Mouse (Mus musculus) retina, postnatal 7 days (tissue): ENCODE data around the gene Surf2.

Experiments used
- DNase-seq: peaks from one replicate; pipeline ENCODE4 v3.0.0-alpha.2; 2012; ENCODE audit warnings: low read depth, low spot score

The Surf2 gene

DNA sequence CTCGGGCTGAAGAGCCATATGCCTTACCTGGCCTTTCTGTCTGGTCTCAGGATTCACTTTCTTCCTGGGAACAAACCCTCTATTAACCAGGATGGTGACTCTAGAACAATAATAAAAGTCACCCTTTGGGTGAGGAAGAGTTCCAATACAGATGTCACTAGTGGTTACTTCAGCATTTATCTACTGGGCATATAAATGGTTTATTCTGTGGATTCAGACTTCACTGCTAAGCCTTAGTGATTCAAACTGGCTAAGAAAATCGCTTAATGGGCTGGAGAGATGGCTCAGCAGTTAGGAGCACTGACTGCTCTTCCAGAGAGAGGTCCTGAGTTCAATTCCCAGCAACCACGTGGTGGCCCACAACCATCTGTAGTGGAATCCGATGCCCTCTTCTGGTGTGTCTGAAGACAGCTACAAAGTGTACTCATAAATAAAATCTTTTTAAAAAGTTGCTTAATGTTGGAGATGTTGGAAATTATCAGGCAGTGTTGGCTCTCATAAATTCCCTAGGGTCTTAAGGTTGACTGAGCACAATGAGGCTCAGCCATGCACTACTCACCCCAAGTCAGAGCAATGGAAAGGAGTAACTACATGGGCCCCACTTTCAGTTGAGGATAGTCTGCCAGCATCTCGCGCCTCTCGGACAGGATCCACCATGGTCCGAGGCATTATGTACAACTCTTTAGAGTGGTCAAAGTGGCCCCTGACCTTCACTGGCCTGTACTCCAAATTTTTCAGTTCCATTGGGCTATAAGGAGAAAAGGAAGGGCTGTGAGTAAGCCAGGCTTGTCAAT lies 1.8 kb upstream of the Surf2 start:
- no peak for DNase-seq

DNA sequence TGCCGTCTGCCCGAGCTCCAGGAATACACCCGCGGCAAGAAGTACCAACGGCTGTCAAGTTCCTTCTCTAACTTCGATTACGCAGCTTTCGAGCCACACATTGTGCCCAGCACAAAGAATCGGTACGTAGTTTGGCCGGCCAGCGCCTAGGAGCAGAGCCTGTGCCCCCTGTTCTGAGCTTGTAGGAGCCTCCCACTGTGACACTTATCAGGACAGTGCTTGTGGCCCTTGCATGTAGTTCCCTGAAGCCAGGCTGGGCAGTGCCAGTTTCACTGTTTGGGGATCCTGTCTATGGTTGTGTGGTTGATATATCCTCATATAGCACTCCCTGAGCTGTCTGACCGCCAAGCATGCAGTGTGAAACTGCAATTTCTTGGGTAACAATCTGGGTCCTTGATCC lies 571 bp downstream of the Surf2 start:
- DNase-seq = no peak

DNA sequence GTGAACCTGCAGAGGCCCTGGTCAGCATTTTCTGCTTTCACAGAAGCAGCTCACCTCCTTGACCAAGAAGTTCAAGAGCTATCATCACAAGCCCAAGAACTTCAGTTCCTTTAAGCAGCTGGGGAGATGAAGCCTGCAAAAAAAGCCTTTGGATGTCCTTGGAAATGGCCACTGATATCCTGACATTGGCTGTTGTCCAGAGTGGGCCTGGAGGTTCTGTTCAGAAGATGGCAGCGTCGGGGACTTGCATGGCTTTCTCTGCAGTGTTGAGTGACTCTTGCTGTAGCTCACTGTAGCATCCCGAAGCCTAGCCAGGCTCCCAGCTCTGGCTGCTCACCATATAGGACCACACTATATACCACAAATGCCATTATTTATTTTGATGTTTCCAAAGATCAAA lies 3.5 kb downstream of the Surf2 start:
- no peak for DNase-seq

DNA sequence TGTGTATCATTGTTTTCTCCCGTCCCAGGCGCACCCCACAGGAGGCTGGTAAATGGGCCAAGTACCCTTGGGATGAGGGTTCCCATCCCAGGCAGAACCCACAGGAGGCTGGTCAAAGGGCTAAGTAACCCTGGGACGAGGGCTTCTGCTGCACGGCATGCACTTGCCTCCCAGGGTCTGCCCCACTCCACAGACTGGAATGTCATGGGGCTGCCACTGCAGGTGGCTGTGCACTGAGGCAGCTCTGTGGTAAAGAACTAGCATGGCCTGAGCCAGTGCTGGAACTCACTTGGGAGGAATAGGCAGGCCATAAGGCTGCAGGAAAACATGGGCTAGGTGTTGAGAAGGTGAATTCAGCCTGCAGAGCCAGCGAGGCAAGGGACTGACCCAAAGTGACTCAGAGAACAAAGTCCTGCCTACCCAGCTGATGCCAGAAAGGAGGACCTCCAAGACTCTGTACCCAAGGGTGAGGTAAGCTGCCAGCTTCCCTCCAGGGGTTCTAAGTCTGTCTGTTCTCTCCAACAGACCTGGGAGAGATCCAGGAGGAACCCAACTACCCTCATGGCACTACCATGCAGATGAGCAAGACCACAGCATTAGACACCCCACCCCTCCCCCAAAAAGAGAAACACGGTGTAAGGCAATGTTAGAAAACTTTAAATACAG lies 4.2 kb downstream of the Surf2 start:
- DNase-seq = no peak

DNA sequence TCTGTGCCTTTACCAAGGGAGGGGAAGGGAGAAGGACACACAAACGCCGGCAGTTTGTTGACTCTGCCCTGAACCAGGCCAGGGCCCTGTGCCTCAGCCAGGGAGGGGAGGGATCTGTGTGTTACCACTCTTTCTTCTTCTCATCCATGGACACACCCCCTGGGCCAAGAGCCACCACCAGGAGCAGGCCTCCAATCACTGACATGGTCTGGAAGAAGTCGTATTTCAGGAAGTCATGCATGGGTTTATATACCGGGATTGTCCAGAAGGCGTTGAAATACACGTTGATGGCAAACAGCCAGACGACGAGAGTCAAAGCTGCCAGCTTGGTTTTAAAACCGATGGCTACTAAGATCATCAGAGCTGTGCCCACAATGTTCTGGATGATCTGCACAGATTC lies 5.6 kb downstream of the Surf2 start:
- DNase-seq = no peak

DNA sequence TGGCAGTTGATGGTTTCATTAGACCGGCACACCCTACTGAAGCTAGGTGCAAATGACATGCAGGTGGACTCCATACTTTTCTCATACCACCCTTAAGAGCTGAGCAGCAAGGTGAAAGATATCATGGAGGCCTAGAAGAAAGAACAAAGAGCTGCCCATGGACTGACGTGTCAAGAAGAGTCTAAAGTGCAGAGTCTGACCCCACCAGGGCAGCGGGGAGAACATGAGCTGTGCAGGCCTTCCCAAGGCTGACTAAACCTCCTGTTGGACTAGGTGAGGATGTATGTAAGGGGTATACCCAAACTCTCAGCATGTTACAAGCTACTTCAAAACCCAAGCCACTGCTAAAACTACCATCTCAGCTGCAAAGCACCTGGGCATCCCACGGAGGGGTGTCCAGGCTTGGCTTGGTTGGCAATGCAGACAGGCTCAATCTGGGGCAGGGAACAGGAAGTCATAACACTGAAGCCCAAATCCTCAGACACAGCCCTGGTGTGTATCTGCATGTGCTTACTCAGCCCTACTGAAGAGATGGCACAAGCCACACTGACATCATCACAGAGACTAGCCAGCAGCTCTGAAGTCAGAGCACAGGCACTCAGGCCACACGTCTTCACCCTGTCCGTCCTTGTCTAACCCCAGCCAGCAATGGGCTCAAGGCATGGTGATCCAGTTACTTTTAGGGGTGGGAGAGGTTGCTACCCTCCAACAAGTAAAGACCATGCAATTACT lies 11.7 kb downstream of the Surf2 start:
- DNase-seq = no peak

DNA sequence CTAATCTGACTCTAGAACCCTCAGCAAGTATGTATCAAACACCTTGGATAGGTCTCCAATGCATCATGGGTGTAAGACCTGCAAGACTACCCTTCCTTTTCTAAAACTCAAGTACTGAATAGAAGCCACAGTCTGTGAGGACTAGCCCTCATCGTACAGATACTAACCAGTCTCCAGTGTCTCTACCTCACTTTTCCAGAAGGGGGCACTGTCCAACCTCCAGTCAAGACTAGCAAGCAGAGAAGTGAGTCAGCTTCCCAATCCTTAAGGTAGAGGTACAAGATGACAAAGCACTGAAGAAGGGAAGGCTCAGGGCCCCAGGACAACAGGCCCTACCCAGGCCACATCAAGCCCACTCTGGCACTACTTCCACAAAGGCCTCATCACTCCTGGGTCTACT lies 14.2 kb downstream of the Surf2 start:
- DNase-seq = no peak

DNA sequence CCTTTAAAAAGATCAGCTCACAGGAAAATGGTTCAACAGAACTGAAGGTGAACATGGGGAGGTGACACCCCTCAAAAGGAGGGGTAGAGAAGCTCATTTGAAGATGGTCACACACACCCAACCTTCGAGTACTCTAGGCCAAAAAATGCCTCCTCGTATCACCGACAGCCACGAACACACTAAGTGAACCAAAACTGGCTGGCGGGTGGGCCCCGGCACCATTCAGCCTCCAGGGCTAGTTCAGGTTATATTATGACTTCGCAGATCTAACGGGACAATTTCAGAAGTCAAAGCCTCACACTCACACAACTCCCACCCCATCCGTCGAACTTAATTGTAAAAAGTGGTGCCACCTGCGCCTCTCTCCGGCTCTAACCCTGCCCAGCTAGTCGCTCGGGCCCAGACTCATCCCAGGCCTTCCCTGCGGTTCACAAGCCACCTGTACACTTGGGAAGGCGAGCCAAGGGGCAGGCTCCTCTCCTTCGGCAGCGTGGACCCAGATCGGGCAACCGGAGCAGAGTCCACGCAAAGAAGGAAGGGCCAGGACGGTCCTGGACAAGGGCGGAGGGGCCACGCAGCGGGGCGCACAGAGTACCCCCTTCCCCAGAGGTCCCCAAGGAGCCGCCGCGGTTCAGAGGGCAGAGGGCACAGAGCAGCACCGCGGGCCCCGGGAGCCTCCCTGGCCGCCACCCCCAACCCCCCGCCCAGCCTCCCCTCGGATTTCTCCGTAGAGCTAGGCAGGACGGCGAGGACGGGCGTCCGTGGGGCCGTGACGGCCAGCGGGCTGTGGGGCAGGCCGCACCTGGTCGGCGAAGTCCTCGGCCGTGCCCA lies 16.5 kb downstream of the Surf2 start:
- no peak for DNase-seq

DNA sequence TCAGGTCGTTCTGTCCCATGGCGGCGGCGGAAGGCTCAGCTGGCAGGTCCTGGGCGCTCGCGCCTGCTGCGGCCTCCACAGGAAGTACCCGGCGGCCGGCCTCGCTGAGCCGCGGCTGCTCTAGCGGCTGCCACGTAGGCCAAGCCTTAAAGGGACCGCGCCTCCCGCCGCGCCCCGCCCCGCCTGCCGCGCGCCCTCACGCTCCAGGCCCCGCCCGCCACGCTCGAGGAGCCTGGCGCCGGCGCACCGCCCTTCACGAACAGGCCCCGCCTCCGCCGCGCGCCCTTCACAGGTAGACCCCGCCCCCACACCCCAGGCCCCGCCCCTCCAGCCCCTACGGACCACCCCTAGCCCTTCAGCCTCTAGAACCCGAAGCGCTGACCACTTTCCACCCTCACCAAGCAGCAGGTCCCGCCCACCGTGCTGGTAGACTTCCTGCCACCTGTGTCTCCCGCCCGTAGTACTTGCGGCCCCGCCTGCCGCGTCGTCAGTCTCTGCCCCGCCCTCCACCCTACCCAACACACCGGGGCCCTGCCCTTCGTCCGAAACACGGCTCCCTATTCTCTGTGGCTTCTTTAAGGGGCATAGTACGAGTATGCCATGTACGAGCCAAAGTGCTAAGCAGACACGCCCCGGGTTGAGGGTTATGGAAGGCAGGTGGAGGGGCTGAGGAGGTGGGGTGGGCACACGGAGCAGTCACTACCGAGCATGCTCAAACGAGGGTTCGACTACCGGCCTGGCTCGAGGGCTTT lies 17.3 kb downstream of the Surf2 start, which contains the start of the genes Surf4 and Stkld1:
Gene Surf4, minus strand, starts transcription at position 625 of the 752 bp plus-strand sequence.
Gene Stkld1, plus strand, starts transcription at position 744 of the 752 bp plus-strand sequence.
- peak; percentile 91 for DNase-seq

DNA sequence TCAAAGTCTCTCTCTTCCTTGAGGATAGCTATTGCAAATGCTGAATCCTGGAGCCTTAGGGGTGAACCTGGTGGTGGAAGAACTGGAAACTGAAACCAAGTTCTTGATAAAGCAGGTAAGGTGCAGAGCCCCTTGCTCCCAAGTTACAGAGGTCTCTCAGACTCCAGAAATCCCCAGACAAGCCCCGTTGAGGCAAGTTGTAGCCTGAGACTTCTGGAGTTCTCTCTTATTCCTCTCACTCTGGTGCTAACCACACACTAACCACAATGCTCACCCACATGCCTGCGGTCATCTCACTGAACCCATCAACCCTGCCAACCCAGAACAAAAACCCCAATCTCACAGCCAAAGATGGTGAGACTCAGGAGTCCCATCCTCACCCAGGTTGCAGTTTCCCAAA lies 19.1 kb downstream of the Surf2 start:
- DNase-seq = no peak

DNA sequence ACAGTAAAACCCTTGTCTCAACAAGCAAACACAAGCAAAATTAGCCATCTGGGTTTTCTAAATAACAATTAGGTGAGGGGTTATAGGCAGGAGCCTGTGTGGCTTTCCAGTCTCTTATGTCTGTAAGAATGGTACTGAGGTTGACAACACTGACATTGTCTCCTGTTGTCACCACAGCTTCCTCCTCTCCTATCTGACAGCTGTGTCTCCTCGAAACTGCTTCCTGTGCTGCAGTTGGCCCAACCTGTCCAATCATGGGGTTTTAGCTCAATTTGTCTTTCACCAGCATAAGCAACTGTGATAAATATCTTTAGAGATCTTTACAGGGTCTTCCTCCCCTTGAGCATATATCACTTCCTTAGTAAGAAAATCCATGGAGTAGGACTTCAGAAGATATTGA lies 20.3 kb downstream of the Surf2 start:
- DNase-seq = no peak

DNA sequence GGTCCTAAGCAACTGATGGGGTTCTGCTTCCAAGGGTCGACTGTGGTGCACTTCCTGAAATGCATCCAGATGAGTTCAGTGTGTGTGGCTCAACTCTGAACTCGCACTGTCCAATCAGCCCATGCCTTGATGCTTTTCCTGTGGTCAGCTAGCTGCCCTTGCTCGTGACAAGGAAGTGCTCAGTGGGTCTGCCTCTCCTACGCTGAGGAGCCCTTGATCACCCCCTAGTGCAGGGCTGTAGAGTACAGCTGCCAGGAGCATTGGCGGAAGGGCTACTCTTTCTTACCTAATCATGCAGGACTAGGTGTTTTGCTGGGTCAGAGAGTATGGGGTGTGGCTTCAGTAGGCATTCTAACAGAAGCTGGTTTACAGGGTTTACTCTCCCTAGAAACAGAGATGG lies 25.4 kb downstream of the Surf2 start:
- DNase-seq = no peak

DNA sequence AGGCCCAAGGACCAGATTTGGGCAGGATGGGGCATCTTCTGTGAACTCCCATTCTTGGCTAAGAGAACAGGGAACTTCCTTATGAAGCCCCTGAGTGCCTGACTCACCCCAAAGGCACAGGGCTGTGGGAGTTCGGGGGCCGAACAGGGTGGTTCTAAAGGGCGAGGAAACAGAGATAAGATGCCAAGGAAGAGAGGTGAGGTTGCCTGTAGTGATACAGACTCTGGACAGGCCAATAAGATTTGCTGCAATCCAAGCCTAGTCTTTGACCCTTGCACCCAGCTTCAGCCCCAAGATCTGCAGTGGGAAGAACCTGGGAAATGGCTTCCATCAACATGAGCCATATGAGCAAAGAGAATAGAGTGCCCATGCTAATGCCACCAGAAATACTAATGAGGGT lies 27.1 kb downstream of the Surf2 start:
- no peak for DNase-seq

DNA sequence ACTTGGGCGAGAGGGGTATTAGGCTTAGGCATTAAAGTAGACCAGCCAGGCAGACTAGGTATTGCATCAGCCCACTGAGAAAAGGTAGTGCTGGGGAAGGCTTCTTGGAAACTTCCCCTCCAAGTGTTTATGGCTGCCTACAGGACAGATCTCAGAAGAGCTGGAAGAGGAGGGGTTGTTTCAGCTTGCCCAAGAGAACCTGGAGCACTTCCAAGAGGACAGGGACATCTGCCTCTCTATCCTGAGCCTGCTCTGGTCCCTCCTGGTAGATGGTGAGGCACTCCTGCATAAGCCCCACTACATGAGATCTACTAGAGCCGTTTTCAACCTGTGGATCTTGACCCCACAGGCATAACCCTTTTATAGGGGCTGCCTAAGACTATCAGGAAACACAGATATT lies 34.2 kb downstream of the Surf2 start:
- no peak for DNase-seq

DNA sequence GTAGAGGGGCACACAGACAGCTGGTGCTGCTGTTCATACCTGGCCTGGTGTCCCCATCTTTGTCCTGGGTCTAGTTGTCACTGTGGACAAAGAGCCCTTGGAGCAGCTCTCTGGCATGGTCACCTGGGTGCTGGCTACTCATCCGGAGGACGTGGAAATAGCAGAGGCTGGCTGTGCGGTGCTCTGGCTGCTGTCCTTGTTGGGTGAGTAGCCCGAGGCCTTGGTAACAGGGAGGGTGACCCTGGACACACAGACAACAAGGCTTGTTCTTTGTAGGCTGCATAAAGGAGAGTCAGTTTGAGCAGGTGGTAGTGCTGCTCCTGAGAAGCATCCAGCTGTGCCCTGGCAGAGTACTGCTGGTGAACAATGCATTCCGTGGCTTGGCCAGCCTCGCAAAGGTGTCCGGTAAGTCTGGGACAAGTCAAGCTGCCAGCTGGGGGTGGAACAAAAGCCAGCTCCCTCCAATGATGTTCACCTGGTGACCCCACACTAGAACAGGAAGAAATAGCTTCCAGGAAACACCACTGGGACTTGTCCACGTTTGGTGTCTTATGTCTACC lies 35.3 kb downstream of the Surf2 start:
- no peak for DNase-seq

DNA sequence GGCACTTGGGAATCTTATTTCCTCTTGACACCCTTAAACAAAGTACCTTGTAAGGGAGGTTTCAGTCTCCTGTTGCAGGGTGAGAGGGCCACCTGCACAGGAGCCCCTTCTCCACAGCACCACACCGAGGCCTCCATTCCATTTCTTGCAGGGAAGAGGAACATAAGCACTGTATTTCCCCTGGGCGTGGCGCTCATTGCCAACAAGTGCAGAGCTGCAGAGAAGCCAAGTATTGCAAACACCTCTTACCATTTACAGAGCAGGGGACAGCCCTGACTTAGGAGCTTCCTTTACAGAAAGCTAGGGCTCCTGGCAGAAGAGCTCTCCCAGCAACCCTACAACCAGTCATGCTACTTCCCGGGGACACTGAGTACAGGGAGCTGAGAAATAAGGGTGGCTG lies 36.0 kb downstream of the Surf2 start:
- no peak for DNase-seq

DNA sequence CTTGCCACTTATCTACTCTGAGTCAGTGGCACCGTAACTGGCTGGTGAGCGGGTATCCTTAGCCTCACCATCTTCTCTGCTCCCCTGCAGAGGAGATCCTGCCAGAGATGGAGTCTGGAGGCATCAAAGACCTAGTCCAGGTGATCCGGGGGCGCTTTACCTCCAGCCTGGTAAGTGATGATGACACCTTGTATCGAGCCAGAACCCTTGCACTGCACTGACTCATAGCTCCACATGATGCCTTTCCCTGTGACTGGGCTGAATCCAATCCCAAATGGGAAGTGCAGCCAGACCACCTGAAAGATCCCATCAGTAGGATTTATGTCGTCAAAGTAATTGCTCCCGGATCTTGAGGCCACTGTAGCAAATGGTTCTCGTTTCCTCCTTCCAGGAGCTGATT lies 36.7 kb downstream of the Surf2 start:
- DNase-seq = no peak

DNA sequence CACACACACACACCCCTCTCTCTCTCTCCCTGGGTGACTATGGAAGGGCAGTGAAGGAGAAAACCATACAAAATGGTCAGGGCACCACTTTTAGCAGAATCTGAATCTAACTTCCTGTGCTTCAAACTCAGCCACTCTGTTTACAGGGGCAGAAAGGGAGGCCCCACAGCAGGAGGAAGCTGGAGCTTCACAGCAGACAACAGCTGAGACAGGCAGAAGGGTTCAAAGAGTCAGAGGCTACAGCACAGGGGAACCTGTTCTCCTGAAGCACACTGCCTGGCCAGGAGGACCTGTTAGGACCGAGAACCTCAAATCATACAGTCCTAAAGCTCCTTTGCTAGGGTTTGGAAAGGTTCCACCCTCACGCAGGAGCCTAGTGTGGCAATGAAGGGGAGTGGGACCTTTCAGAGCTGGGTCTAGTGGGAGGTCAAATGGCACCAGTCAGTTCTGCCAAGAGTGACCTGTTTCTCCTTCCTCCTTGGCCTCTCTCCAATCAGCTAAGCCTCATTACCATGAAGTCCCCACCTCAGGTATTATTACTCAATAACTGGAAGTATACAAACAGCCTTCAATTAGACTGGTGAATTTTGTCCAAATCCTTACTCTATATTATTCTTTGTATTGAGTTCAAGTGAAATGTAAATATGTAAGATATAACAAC lies 38.7 kb downstream of the Surf2 start:
- DNase-seq = no peak

DNA sequence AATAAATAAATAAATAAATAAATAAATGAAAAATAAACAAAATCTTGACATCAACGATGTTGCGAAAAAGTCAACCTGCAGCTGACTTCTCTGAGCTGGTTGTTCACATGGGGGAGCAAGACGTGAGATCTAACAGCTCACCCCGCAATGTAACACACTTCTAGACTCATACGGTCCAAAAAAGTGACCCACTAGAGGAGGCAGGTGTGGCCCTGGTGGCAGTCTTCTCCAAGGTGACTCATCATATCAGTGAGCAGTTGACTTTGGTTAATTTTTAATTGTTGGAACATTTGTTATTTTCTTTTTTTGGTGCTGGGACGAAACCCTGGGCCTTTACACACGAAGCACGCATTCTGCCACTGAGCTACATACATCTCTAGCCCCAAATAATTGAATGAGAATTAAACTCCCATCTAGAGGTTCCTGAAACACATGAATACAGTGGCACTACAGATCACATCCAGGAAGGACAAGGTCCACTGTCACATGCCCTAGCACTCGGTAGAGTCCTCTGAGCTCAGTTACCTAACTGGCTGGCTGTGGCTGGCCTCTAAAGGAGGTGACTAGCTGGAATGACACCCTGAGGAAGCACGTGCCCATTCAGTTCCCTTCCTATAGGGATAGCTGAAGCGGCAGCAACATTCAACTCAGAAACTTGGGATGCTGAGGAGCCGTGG lies 40.8 kb downstream of the Surf2 start:
- DNase-seq = no peak

DNA sequence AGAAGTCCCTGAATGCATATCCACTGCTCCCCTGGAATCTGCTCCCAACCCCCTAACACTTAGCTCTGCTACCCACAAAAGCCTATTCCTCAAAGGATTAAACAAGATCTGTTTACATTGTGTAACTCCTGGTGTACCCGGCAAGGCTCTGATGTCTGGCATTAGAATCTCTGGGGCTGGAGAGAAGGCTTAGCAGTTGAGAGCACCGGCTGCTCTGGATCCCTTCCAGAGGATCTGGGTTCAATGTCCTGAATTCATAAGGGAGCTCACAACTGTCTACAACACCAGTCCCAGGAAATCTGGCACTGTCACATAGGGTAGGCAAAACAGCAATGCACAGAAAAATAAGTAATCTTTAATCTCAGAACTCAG lies 41.3 kb downstream of the Surf2 start:
- DNase-seq = no peak
